Mouse (Mus musculus) gastrocnemius, adult 8-10 months (tissue): ENCODE results near the gene Serinc3. TPM values are rescaled to one million over a fixed set of nuclear protein-coding genes. Genes with fewer than 3 reads are reported as not detected.
"Not testable (repeated sequence)": the region's sequence is repeated elsewhere in the genome, so short reads cannot be mapped to it uniquely, and the experiment has no call there.

Experiments
- DNase-seq, 2 experiments: peaks; one replicate each; pipeline ENCODE4 v3.0.0; 2022; ENCODE audit warnings: low spot score in 2 of 2
- total RNA-seq, 4 experiments: library from RNA; stranded (reverse); gene quantifications; 2 replicates each; pipeline ENCODE4 v1.2.4; 2022

The Serinc3 gene
- total RNA-seq, result 100 to 1,000 TPM in 3 of 4 experiments, 10 to 100 TPM in 1; 88.8 to 135 (median 117) TPM

DNA sequence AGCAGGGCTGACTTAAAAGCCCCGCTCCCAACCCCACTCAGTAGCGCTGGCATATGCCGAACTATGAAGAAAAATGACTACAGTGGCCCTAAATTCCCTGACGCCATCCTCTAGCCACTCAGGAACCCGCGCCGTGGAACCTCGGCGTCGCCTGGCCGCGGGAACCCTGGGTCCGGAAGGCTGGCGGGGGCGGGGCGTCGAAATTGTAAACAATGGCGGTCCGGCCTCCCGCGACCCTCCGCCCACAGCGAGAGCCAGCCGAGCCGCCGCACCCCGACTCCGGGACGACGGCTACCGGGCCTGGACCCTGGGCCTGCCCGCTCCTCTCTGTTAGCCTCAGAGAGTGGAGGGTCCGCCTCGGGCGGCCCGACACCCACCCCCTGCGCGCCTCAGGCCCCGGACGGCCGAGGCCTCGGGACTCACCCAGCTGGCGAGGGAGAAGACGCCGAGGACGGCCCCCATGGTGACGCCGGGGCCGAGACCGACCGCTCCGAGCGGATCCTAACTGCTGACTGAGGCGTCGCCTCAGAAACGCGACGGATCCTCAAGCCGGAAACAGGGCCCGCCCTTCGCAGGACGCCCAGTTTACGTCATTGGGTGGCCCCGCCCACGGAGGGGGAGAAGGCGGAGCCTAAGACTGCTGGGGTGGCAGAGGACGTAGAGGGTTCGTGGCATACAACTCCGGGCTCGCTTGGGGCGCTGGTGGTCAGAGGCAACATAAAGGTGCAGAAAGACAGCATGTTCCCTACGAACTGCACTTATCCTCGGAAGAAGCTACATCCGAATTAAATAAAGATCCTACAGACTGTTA lies at the start of gene Serinc3:
TSS of gene Serinc3 (minus strand) at position 557 of the 811 bp plus-strand sequence.
- DNase-seq, result peak; percentile 98

DNA sequence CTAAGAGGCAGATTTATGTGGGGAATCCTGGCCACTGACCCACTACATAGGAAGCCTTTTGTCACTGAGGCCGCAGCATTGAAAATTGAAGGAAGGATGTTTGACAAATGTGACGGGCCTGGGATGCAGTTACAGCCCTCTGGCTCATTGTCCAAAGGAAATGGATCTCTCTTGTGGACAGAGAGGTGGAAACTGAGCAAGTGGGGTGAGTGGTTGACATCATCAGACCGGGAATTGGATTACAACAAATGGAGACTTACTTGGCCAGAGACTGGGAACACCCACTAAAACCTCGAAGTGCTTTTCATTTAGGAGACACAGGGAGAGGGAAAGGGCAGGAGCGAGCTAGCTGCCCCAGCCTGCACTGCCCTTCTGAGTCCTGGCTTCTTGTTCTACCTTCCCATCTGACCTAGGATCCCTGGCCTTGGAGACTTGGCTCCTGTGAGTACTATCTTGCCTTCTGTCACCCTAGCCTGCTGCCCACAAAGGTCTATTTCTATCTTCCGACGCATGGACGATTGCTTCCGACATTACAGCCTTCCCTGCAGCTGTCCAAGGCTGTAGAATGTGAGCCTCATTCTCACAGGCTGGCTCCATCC lies 48.9 kb upstream of the Serinc3 start:
- peak in 1 of 2 experiments; percentile 33 for DNase-seq

DNA sequence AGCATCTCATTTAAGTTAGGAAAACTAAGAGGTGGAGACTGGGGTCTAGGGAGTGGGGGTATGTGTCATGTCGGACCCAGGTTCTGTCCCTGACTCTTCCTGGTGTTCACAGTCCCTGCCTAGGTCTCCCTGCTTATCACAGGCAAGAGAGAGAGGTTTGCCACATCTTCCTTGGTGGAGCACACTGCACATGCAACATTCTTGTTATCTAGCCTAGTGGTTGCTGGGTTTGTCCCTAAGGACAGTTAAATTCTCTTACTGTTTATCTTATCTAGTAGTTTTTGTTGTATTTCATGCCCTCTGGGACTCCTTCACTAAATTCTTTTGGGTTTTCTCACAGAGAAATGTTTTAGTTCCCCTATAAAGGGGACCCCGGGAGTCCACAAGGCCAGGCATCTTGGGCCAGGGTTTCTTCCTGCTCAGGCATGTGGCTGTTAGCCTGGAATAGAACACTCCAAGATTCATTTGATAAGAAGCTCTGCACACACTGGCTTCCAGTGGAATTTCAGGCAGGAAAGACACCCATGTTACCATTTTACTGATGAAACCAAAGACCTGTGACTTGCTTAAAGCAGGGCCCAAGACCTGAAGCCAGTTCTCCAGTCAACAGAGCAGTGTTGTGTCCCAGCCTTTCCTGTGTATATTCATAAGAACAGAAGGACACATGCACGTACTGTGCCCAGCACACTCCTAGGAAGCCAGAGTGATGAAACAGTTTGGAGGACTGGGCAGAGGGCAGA lies 48.1 kb upstream of the Serinc3 start:
- DNase-seq, result no peak

DNA sequence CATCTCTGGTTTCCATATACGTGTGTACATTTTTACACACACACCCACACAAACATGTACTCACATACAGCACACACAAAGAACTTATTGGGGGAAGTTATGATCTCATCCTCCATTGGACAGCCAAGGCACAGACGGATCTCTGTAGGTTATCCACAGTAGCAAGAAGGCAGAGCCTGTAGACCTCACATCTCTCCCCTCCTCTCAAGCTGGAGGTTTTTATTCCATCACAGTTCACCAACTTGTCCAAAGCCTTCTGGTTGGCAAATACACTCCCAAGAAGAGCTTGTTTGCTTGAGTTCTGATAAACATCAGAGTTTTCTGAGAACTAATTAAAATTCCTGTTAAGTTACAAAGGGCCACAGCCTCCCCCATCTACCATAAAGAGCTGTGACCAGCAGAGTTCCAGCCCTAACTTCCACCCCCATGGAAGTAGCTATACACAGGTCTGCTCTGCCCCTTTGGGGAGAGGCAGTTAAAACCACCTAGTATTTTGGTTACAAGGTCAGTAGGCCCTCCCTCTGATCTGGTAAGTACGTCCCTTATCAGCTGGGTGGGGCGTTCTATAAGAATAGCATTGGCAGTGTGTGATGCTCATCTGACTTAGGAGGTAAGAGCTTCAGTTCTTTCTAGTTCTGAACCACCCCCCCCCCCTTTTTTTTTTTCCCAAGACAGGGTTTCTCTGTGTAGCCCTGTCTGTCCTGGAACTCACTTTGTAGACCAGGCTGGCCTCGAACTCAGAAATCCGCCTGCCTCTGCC lies 47.1 kb upstream of the Serinc3 start:
- no peak for DNase-seq

DNA sequence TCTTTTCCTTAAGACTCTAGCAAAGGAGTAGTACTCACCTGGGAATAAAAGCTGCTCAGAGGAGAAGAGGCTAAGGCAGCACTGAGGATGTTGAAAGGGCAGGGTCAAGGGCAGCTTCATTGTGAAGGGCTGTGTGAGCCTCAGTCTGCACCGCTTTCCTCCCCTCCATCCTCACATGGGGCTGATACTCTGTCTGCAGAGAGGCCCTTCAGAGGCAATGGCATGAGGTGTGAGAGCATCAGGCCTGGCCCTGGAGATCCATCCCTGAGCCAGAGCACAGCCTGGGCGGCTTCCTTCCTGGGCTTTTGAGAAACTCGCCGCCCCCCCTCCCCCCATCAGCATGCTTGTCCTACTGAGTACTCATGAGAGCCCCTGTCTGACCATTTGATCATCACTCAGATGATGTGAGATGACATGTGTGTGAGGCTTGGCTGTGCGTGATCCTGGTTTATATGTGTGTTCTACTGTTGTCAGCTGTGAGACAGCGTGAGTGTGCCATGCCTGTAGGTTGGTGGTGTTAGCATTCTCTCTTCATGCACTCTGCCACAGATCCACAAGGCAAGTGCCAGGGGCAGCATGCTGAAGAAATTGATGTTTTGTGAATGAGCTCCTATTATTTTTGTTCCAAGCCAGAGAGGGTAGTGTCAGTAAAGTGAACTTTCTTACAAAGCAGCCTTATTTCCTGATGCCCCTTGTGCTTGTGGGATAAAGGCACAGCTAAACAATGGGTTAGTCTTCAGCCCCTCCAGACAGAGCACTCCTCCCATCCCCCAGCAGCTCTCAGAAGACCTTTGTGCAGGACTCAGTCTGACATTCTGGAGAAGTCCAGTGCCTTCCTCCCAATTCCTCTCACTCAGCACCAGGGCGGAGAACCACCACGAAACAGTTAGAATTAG lies 45.7 kb upstream of the Serinc3 start:
- DNase-seq, result no peak

DNA sequence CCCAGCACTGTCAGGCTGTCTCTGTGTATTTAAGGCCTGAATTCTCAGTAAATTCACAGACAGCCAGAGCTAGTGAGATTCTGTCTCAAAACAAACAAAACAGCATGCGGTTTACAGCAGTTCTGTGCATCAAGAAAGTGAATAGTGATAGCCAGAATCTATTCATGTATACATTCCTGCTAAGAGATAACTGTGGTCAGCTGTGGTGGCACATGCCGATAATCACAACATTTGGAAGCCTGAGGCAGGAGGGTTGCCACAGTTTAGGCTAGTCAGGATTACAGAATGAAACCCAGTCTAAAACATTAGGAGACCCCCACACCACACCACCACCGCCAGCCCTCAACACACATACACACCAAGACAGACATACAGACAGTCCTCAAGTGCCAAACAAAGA lies 44.8 kb upstream of the Serinc3 start:
- DNase-seq, result no peak

DNA sequence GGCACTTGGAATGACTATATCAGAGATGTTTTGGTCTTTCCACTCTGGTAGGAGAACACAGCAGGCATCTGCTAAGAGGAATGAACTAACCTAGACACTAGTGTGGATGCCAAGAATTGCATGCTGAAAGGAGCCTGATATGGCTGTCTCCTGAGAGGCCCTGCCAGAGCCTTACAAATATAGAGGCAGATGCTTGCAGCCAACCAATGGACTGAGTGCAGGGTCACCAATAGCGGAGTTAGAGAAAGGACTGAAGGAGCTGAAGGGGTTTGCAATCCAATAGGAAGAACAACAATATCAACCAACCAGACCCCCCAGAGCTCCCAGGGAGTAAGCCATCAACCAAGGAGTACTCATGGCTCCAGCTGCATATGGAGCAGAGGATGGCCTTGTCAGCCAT lies 43.4 kb upstream of the Serinc3 start:
- DNase-seq, result not testable (repeated sequence)

DNA sequence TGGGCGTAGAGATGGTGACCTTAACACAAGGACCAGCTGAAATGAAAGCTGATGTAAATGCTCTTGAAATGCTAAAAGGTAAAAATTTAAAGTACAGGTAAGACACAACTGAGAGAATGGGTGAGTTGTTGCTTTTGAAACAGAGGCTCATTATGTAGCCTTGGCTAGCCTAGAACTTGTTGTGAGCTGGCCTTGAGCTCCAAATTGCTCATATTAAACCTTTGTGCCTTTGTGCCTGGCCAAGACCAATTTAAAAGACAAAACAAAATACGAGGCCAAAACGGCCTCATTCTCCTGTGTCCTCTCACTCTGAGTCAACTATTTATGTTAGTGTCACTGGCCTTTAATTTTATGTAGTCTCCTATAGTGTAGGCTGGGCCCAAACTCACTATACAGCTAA lies 42.0 kb upstream of the Serinc3 start:
- no peak for DNase-seq

DNA sequence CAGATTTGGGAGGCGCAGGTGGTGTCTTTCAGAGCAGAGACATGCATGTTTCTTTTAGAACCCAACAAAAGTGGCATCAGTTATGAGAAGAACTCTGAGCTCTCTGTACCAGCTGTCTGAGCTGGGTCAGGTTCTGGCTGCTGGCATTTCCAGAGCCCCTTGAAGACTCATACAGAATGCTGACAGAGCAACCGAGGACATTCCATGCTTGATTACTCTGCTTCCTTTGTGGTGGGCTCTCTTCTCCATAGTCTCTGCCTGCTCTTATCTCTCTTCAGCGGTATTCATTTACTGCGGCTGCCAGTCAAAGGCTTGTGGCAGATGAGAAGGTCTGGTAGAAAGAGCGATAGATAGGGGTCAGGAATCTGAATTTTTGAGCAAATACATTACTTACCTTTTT lies 41.3 kb upstream of the Serinc3 start:
- DNase-seq, result no peak

DNA sequence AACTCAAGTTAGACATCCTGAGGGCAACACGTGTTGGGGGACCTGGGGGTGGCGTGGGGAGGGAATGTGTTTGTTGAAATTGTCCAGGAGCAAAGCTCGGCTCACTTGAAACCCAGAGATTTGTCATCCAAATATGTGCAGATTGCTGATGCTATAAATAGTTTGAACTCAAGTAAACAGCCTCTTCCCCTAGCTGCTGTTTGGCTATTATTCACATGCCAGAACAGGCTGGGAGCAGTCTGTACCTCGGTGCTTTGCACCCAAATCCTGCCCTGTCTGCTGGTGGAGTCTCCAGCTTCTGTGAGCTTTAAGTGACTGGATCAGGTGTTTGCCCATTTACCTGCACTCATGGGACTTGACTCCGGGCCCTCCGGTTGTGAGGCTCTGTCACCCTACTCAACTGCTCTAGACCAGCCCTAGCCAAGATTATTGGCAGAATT lies 40.9 kb upstream of the Serinc3 start:
- DNase-seq, result peak; percentile 16 to 33

DNA sequence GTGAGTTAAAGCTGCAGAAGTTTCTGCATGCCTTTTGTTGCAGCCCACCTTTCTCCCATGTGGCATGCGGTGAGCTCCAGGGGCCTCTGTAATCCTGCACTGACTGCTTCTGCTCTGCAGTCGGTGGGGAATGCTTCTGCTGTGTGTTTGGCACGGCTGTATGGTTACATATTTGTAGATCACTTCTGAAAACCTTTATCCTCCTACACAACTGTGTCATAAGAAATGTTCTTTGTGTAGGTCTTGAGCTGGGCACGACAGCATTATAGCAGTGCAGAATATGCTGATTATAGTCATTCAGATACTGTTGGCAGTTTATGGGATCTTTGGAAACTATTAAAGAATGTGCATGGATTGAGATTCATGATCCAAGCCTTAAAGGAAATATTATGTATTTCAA lies 40.4 kb upstream of the Serinc3 start:
- DNase-seq, result no peak

DNA sequence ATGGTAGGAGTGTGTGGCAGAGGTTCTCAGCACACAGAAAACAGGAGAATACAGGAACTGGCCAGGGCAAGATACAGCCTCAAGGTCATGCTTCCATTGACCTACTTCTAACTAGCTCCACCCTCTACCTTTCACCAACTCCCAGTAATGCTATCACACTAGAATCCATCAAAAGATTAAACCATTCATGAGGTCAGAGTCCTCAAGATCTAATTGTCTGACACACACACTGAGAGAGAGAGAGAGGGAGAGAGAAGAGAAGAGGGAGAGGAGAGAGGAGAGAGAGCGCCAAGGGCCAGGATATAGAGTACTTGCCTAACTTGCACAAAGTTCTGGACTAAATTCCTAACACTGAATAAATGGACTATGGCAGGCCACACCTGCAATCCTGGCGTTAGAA lies 37.4 kb upstream of the Serinc3 start:
- DNase-seq, result no peak

DNA sequence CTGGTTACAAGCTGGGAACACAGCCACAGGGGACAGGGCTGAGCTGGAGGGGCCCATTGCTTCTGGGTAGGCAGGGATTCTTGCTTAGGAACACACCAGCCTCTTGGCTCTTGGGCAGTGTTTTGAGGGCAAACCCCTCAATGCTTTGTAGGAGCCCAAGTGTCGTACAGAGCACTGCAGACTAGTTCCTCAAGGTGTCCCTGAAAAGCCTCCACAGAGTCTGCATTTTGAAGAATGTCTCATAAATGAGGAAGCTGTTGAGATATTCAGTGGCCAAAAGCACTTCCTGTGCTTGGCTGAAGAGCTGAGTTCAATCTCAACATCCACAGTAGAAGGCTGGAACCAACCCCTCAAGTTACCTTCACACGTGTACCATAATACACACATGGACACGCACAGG lies 31.8 kb upstream of the Serinc3 start:
- DNase-seq, result no peak

DNA sequence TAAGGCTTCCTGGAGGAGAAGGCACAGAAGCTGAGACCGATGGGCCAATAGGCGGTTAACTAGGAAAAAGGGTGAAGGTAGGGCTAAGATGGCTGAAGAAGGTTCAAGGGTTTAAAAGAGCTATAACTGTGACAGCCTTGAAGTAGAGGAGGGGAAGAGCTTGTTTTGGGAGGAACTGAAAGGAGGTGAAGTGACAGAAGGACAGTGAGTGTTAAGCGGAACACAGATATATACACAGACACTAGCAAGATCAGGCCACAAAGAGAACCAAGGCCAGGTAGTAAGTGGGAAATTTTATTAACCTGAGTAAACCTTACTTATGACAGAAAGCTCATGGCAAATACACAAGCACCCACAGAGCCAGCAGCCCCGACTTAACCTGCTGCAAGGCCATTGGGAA lies 31.4 kb upstream of the Serinc3 start:
- no peak for DNase-seq

DNA sequence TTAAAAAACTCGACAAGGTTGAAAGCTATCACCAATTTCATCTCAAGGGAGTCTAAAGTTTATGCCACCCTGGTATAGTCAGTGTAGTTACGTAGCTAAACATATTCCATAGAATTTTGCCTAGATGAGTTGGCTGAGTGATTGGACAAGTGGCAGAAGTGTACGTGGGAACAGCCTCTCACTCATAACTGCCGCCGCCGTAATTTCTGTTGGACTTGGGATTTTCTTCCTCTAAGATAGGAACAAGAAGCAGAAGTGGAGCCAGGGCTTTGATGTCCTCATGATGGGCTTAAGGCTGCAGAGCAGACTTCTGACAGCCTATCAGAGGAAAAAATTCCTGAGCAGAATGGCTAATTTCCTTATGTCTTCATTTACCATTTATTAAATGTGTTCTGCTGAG lies 30.7 kb upstream of the Serinc3 start:
- no peak for DNase-seq

DNA sequence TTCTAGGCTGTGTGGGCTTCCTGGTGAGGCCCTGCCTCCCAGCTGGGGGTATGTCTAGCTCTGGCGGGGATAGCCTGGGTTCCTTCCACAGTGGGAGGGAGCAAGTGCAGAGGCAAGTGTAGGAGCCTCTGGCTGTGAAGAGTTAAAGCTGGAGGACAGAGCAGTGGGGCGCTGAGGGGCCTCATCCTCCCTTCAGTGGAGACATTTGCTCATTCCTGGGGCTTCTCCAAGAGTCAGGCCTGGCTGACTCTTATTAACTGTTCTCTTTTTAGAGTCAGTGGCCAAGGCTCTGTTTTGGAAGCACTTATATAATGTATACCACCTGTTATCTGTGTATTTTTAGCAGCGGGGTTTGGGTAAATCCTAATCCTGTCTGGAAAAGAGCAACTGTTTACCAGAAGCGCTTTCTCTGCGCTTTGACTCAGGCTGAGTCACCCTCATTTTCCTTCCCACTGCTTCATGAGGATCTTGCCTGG lies 30.3 kb upstream of the Serinc3 start:
- DNase-seq, result peak in 1 of 2 experiments; percentile 32

DNA sequence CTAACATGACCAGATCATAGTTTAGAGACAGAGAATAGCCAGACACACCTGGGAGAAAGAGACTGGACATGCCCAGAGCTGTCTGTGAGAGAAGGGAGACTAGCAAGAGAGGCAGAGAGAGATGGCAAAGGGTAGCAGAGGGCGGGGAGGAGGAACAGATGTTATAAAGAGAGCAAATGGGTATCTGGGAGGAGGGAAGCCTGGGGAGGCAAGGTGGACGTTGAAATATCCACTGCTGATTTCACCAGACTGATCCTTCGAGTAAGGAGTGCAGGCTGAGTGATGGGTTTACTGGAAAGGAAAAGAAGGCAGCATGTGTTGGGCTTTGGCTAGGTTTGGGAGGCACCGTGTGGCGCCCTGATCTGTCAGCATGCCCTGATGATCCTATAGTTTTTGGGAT lies 29.5 kb upstream of the Serinc3 start:
- no peak for DNase-seq

DNA sequence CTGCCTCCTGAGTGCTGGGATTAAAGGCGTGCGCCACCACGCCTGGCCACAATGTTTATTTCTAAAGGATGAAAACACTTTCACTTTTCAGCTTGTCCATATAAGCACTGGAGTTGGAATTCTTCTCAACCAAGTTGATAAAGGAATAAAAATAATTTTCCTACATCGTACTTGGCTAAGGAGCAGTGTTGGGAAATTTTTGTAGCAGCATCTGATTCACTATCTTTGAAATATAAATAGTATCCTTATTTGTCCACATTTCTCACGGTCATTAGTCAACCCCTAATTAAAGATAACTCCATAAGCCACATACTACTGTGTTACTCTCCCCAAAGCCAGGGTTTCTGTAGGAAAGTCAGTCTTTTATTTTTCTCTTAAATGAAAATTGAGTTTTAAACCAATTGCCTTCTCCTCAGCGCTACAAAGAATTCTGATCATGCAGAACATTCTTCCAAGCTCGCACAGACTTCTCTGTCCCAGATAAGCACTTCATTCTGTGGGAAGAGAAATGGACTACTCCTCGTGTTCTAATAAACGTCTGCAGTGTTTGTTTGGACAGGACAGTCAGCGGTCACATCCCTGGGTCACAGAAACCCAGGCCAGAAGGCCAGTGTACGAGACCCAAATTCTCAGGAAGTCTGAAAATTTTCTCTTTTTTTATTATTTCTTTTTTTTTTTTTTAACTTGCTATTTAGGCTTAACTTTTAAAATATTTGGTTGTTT lies 26.1 kb upstream of the Serinc3 start:
- DNase-seq, result no peak

DNA sequence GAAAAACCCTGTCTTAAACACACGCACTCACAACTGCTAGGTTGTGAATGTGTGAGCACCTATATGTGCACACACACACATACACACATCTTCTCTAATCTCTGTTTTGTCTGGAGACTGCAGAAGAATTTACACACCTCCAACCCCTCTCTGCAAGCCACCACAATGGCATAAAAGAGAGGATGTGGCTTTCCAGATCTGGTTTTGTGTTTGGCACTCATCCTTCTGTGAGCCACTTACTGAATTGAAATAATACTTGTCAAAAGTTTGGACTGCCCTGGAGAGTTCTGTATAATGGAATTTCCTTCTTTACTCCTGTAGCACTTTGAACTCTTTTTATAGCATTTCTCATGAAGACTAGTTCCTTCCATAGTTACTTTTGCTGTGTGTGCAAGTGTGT lies 22.1 kb upstream of the Serinc3 start:
- DNase-seq, result no peak

DNA sequence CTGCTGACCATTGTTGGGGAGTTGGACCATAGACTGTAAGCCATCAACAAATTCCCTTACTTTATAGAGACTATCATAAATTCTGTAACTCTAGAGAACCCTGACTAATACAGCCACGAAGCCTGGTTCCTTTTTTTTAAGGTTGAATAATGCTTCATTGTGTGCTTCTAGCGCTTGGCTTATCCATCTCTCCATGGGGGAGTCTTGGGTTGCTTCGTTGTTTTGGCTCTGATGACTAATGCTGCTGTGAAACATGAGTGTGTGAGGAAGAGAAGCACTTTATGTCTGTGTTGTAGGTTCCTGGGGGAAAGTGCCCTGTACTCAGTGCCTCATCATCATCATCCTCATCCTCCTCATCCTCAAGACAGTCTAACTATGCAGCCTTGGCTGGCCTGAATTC lies 19.0 kb upstream of the Serinc3 start:
- DNase-seq, result no peak
